Comparison of ENCODE assay signal across 16 mouse cellular contexts in genomic region chr16:56579536-56579935, GRCm38 (mm10).
DNase-seq lines count a peak whose midpoint lies in the region; ATAC-seq and TF ChIP-seq lines count a peak whose summit lies in the region.
"Had no signal": no experiment of that assay in that cellular context is flagged by ENCODE, and none has a peak within 500 bp of the region (broad histone marks: within the 10 kb centered on the region; RNA-seq: fewer than 3 reads in every experiment).

No protein-coding gene starts in this region.

- H3K9ac ChIP-seq in heart, adult 2 months (ENCODE audit: low read depth, low read length) = no peak overlapping the region
- no peak overlapping the region for H3K9ac ChIP-seq in heart, embryonic 11.5 days (ENCODE audit: low read depth, low read length)
- H3K9ac ChIP-seq: liver, embryonic 13.5 days; lung, embryonic 15.5 days; midbrain, embryonic 15.5 days; stomach, embryonic 15.5 days had no signal

- no peak overlapping the region for H3K27ac ChIP-seq in heart, adult 2 months
- no peak overlapping the region for H3K27ac ChIP-seq in heart, embryonic 11.5 days (ENCODE audit: low read depth, low read length)
- H3K27ac ChIP-seq: hindbrain, embryonic 10.5 days; liver, embryonic 13.5 days; lung, embryonic 15.5 days; midbrain, embryonic 15.5 days; stomach, embryonic 15.5 days had no signal

- no peak for TF ChIP-seq POLR2A in heart, adult 2 months (IDR thresholded peaks at IDR 0.05; ENCODE audit: insufficient read depth, low read depth, low read length)

- H3K9me3 ChIP-seq in heart, embryonic 11.5 days (replicated peaks; ENCODE audit: control insufficient read depth, low read length) = no peaks in the 10 kb centered on the region
- H3K9me3 ChIP-seq: hindbrain, embryonic 10.5 days; liver, embryonic 13.5 days; lung, embryonic 15.5 days; megakaryocyte, embryonic 14.5 days; midbrain, embryonic 15.5 days; stomach, embryonic 15.5 days had no signal

- TF ChIP-seq EP300 in heart, adult 2 months (IDR thresholded peaks at IDR 0.05; ENCODE audit: insufficient read depth, low read depth, low read length) = no peak

- H3K79me2 ChIP-seq in heart, adult 2 months (replicated peaks; ENCODE audit: control insufficient read depth, insufficient read depth, low read length) = no peaks in the 10 kb centered on the region

- intact Hi-C loops in heart, adult 2 months (cut with DNase I) = no loop called here
- intact Hi-C loops in left cerebral cortex, postnatal 10 days (cut with DNase I) = no loop called here

- ATAC-seq in heart, embryonic 11.5 days (replicated peaks; ENCODE audit: insufficient number of reproducible peaks, low FRiP score, low TSS enrichment) = no peak
- ATAC-seq: midbrain, embryonic 15.5 days had no signal

- no peak overlapping the region for H3K4me3 ChIP-seq in heart, adult 2 months
- no peak overlapping the region for H3K4me3 ChIP-seq in heart, embryonic 11.5 days (ENCODE audit: low read depth, low read length)
- H3K4me3 ChIP-seq: hindbrain, embryonic 10.5 days; liver, embryonic 13.5 days; lung, embryonic 15.5 days; megakaryocyte, embryonic 14.5 days; midbrain, embryonic 15.5 days; stomach, embryonic 15.5 days had no signal

- H3K4me1 ChIP-seq in heart, adult 2 months (ENCODE audit: control insufficient read depth, insufficient read depth, low read length) = no peaks in the 10 kb centered on the region
- no peaks in the 10 kb centered on the region for H3K4me1 ChIP-seq in heart, embryonic 11.5 days (ENCODE audit: control insufficient read depth, insufficient read depth, low read length)
- H3K4me1 ChIP-seq: hindbrain, embryonic 10.5 days; liver, embryonic 13.5 days; lung, embryonic 15.5 days; megakaryocyte, embryonic 14.5 days; midbrain, embryonic 15.5 days; stomach, embryonic 15.5 days had no signal

- H3K27me3 ChIP-seq in heart, adult 2 months (ENCODE audit: control insufficient read depth, insufficient read depth, low read length) = no peaks in the 10 kb centered on the region
- no peaks in the 10 kb centered on the region for H3K27me3 ChIP-seq in heart, embryonic 11.5 days (ENCODE audit: control insufficient read depth, insufficient read depth, low read length)
- H3K27me3 ChIP-seq: liver, embryonic 13.5 days; lung, embryonic 15.5 days; megakaryocyte, embryonic 14.5 days; midbrain, embryonic 15.5 days; stomach, embryonic 15.5 days had no signal

- 24% methylated on average over 1 of the region's 1 CpGs for WGBS in heart, adult 2 months
- WGBS in heart, embryonic 11.5 days (ENCODE audit: insufficient replicate concordance) = 62% methylated on average over 1 of the region's 1 CpGs

- no peak overlapping the region for H3K4me2 ChIP-seq in heart, embryonic 11.5 days
- H3K4me2 ChIP-seq: liver, embryonic 13.5 days; lung, embryonic 15.5 days; midbrain, embryonic 15.5 days; stomach, embryonic 15.5 days had no signal

- peak; percentile 39 to 41 for DNase-seq in heart, adult 2 months
- DNase-seq in urinary bladder, postnatal 14 days (ENCODE audit: low spot score) = peak; percentile 30
- DNase-seq in urinary bladder, adult 2 months (ENCODE audit: low spot score) = no peak
- DNase-seq in heart, adult 9 months (ENCODE audit: low spot score in 2 of 2) = peak; percentile 42 to 63
- no peak for DNase-seq in cerebellum, postnatal 36 days
- no peak for DNase-seq in MN1 (ENCODE audit: low spot score)
- DNase-seq in left cerebral cortex, postnatal 10 days (ENCODE audit: extremely low spot score in 1 of 2, low spot score in 2 of 2) = no peak
- DNase-seq: adrenal gland, postnatal 10 days; cerebellum, adult 11-12 months; liver, embryonic 13.5 days had no signal

- no peak for TF ChIP-seq CTCF in heart, adult 2 months (IDR thresholded peaks at IDR 0.05)

- no peaks in the 10 kb centered on the region for H3K36me3 ChIP-seq in heart, adult 2 months (ENCODE audit: control insufficient read depth, insufficient read depth, low read length)
- no peaks in the 10 kb centered on the region for H3K36me3 ChIP-seq in heart, embryonic 11.5 days (ENCODE audit: control insufficient read depth, insufficient read depth, low read length)
- H3K36me3 ChIP-seq: hindbrain, embryonic 10.5 days; liver, embryonic 13.5 days; lung, embryonic 15.5 days; midbrain, embryonic 15.5 days; stomach, embryonic 15.5 days had no signal

Comparison
In these comparisons a context has a peak if more than half of its experiments do, and no peak if none do; other contexts are left out.
1. DNase-seq: peak in heart, adult 2 months (2 of 2), urinary bladder, postnatal 14 days (single experiment) and heart, adult 9 months (2 of 2); none in urinary bladder, adult 2 months (single experiment), cerebellum, postnatal 36 days (0 of 2), MN1 (single experiment) and left cerebral cortex, postnatal 10 days (0 of 2).